Mouse (Mus musculus) MEL (cell line): Measurements from ENCODE around the gene Ctdsp1. TPM values are rescaled to one million over a fixed set of nuclear protein-coding genes. Genes with fewer than 3 reads are reported as not detected.

ENCODE experiments used
- DNase-seq: peaks from one replicate; pipeline ENCODE4 v3.0.0; 2011; ENCODE audit warnings: low read depth, low spot score
- H3K27ac ChIP-seq: 2 replicates; pipeline ENCODE4 v1.5.1; 2012; ENCODE audit warnings: low read depth, mild to moderate bottlenecking, control low read depth, low read length, moderate library complexity; ENCODE audit not compliant: control insufficient read depth
- H3K27me3 ChIP-seq, 2 experiments: fragments of 150-350 bp in 1 of 2; sonication (generic) in 1 of 2; 2 replicates each; pipeline ENCODE4 v1.6.1; 2012; ENCODE audit warnings: low read length in 2 of 2, mild to moderate bottlenecking in 2 of 2, improper control_type of control experiment in 1 of 2, moderate library complexity in 1 of 2; ENCODE audit not compliant: insufficient read depth in 2 of 2, control insufficient read depth in 1 of 2
- H3K36me3 ChIP-seq, 2 experiments: 2 replicates each; pipeline ENCODE4 v1.6.1; 2012 to 2014; ENCODE audit warnings: low read length in 2 of 2, improper control_type of control experiment in 1 of 2, inconsistent platforms in 1 of 2, mild to moderate bottlenecking in 1 of 2; ENCODE audit not compliant: insufficient read depth in 2 of 2, control insufficient read depth in 1 of 2
- H3K4me1 ChIP-seq, 2 experiments: fragments of 150-350 bp in 1 of 2; sonication (generic) in 1 of 2; 2 replicates each; pipeline ENCODE4 v1.6.1; 2012; ENCODE audit warnings: low read length in 2 of 2, improper control_type of control experiment in 1 of 2, mild to moderate bottlenecking in 1 of 2; ENCODE audit not compliant: insufficient read depth in 2 of 2, control insufficient read depth in 1 of 2
- H3K4me3 ChIP-seq, 2 experiments: fragments of 150-350 bp in 1 of 2; sonication (generic) in 1 of 2; 2 replicates each; pipeline ENCODE4 v1.5.1; 2012; ENCODE audit warnings: low read depth in 2 of 2, low read length in 2 of 2, mild to moderate bottlenecking in 2 of 2, moderate library complexity in 2 of 2, control low read depth in 1 of 2, improper control_type of control experiment in 1 of 2; ENCODE audit not compliant: control insufficient read depth in 1 of 2, insufficient read depth in 1 of 2
- H3K79me2 ChIP-seq: 2 replicates; pipeline ENCODE4 v1.6.1; 2012; ENCODE audit warnings: mild to moderate bottlenecking, low read length, moderate library complexity; ENCODE audit not compliant: control insufficient read depth, poor library complexity, insufficient read depth
- H3K9ac ChIP-seq: 2 replicates; pipeline ENCODE4 v1.6.1; 2012; ENCODE audit warnings: low read depth, mild to moderate bottlenecking, control low read depth, low read length, moderate library complexity; ENCODE audit not compliant: control insufficient read depth, poor library complexity, severe bottlenecking
- H3K9me3 ChIP-seq: fragments of 150-350 bp; sonication (generic); replicated peaks from 2 replicates; pipeline ENCODE4 v1.6.1; 2012; ENCODE audit warnings: mild to moderate bottlenecking, low read length, improper control_type of control experiment, moderate library complexity; ENCODE audit not compliant: insufficient read depth
- CHD1 ChIP-seq: IDR thresholded peaks from 2 replicates; pipeline ENCODE4 v1.6.1; 2012; ENCODE audit warnings: low read depth, mild to moderate bottlenecking, inconsistent platforms, low read length, improper control_type of control experiment
- CTCF ChIP-seq, 3 experiments: IDR thresholded peaks in 2 of 3; conservative IDR thresholded peaks in 1 of 3; 2 replicates each; pipeline ENCODE4 v1.5.1; 2011 to 2012; ENCODE audit warnings: low read length in 3 of 3, low read depth in 2 of 3, mild to moderate bottlenecking in 2 of 3, improper control_type of control experiment in 1 of 3, inconsistent platforms in 1 of 3, mixed read lengths in 1 of 3, moderate library complexity in 1 of 3; ENCODE audit not compliant: control insufficient read depth in 1 of 3, insufficient read depth in 1 of 3, poor library complexity in 1 of 3, severe bottlenecking in 1 of 3
- E2F4 ChIP-seq: IDR thresholded peaks from 2 replicates; pipeline ENCODE4 v1.6.1; 2011; ENCODE audit warnings: low read depth, low read length, improper control_type of control experiment, borderline replicate concordance
- ELF1 ChIP-seq: IDR thresholded peaks from 2 replicates; pipeline ENCODE4 v1.6.1; 2014; ENCODE audit warnings: low read depth, mild to moderate bottlenecking, inconsistent platforms, low read length, improper control_type of control experiment, moderate library complexity
- EP300 ChIP-seq, 2 experiments: IDR thresholded peaks; 2 replicates each; pipeline ENCODE4 v1.6.1; 2011; ENCODE audit warnings: improper control_type of control experiment in 2 of 2, low read length in 2 of 2, low read depth in 1 of 2, mild to moderate bottlenecking in 1 of 2
- GATA1 ChIP-seq: IDR thresholded peaks from 2 replicates; pipeline ENCODE4 v1.6.1; 2011; ENCODE audit warnings: low read depth, low read length, improper control_type of control experiment
- HCFC1 ChIP-seq: IDR thresholded peaks from 2 replicates; pipeline ENCODE4 v1.6.1; 2012; ENCODE audit warnings: low read depth, mild to moderate bottlenecking, inconsistent platforms, low read length, improper control_type of control experiment, moderate library complexity
- MAFK ChIP-seq: IDR thresholded peaks from 2 replicates; pipeline ENCODE4 v1.6.1; 2011; ENCODE audit warnings: low read depth, mild to moderate bottlenecking, low read length, improper control_type of control experiment, borderline replicate concordance
- MAX ChIP-seq: IDR thresholded peaks from 2 replicates; pipeline ENCODE4 v1.6.1; 2011; ENCODE audit warnings: low read length, improper control_type of control experiment
- MAZ ChIP-seq: IDR thresholded peaks from 2 replicates; pipeline ENCODE4 v1.6.1; 2012; ENCODE audit warnings: low read depth, mild to moderate bottlenecking, inconsistent platforms, low read length, improper control_type of control experiment
- MEF2A ChIP-seq: IDR thresholded peaks from 2 replicates; pipeline ENCODE4 v1.6.1; 2014; ENCODE audit warnings: low read depth, mild to moderate bottlenecking, inconsistent platforms, low read length, improper control_type of control experiment; ENCODE audit not compliant: poor library complexity, insufficient replicate concordance, severe bottlenecking; ENCODE audit errors: extremely low read depth
- NELFE ChIP-seq: IDR thresholded peaks from 2 replicates; pipeline ENCODE4 v1.6.1; 2011; ENCODE audit warnings: low read depth, low read length, improper control_type of control experiment
- NRF1 ChIP-seq: IDR thresholded peaks from 2 replicates; pipeline ENCODE4 v1.6.1; 2014; ENCODE audit warnings: low read depth, mild to moderate bottlenecking, inconsistent platforms, low read length, improper control_type of control experiment, moderate library complexity; ENCODE audit not compliant: poor library complexity, insufficient read depth, severe bottlenecking
- POLR2A ChIP-seq, 2 experiments: IDR thresholded peaks; 2 replicates each; pipeline ENCODE4 v1.6.1; 2011 to 2012; ENCODE audit warnings: low read length in 2 of 2, mild to moderate bottlenecking in 2 of 2, control low read depth in 1 of 2, improper control_type of control experiment in 1 of 2, low read depth in 1 of 2, moderate library complexity in 1 of 2; ENCODE audit not compliant: control insufficient read depth in 1 of 2, insufficient read depth in 1 of 2, poor library complexity in 1 of 2
- RAD21 ChIP-seq: IDR thresholded peaks from 2 replicates; pipeline ENCODE4 v1.6.1; 2011; ENCODE audit warnings: mild to moderate bottlenecking, low read depth, low read length, improper control_type of control experiment
- SIN3A ChIP-seq: IDR thresholded peaks from 2 replicates; pipeline ENCODE4 v1.6.1; 2012; ENCODE audit warnings: low read length, improper control_type of control experiment, inconsistent platforms
- SMC3 ChIP-seq: IDR thresholded peaks from 2 replicates; pipeline ENCODE4 v1.6.1; 2011; ENCODE audit warnings: low read depth, low read length, improper control_type of control experiment
- TBP ChIP-seq: IDR thresholded peaks from 2 replicates; pipeline ENCODE4 v1.8.0; 2011; ENCODE audit warnings: low read depth, low read length, improper control_type of control experiment
- TCF12 ChIP-seq: IDR thresholded peaks from 2 replicates; pipeline ENCODE4 v1.6.1; 2014; ENCODE audit warnings: low read depth, mild to moderate bottlenecking, inconsistent platforms, low read length, improper control_type of control experiment, moderate library complexity
- UBTF ChIP-seq: IDR thresholded peaks from 2 replicates; pipeline ENCODE4 v1.6.1; 2012; ENCODE audit warnings: low read depth, mild to moderate bottlenecking, inconsistent platforms, low read length, improper control_type of control experiment, moderate library complexity, borderline replicate concordance; ENCODE audit not compliant: insufficient read depth
- USF1 ChIP-seq: IDR thresholded peaks from 2 replicates; pipeline ENCODE4 v1.6.1; 2014; ENCODE audit warnings: low read depth, mild to moderate bottlenecking, inconsistent platforms, low read length, improper control_type of control experiment, moderate library complexity
- USF2 ChIP-seq, 2 experiments: IDR thresholded peaks; 2 replicates each; pipeline ENCODE4 v1.6.1; 2011 to 2012; ENCODE audit warnings: improper control_type of control experiment in 2 of 2, low read length in 2 of 2, borderline replicate concordance in 1 of 2, inconsistent platforms in 1 of 2, low read depth in 1 of 2, mild to moderate bottlenecking in 1 of 2; ENCODE audit not compliant: insufficient read depth in 1 of 2
- ZC3H11A ChIP-seq: IDR thresholded peaks from 2 replicates; pipeline ENCODE4 v1.6.1; 2012; ENCODE audit warnings: low read depth, mild to moderate bottlenecking, inconsistent platforms, low read length, improper control_type of control experiment
- ZMIZ1 ChIP-seq: IDR thresholded peaks from 2 replicates; pipeline ENCODE4 v1.6.1; 2012; ENCODE audit warnings: low read depth, mild to moderate bottlenecking, inconsistent platforms, low read length, improper control_type of control experiment, moderate library complexity
- ZNF384 ChIP-seq: IDR thresholded peaks from 2 replicates; pipeline ENCODE4 v1.6.1; 2012; ENCODE audit warnings: low read depth, mild to moderate bottlenecking, inconsistent platforms, low read length, improper control_type of control experiment
- polyA plus RNA-seq, 2 experiments: library from polyadenylated mRNA; stranded (reverse) in 1 of 2; unstranded in 1 of 2; fragments of >175 nt in 1 of 2; fragments of >200 nt in 1 of 2; gene quantifications; 2 replicates each; pipeline versions ENCODE4 v1.2.1 to v1.2.4; 2012; ENCODE audit warnings: low replicate concordance in 2 of 2, low read depth in 1 of 2; ENCODE audit not compliant: insufficient read length in 2 of 2, insufficient read depth in 1 of 2, missing spikeins in 1 of 2
- total RNA-seq: library from RNA; depleted of rRNA; stranded (reverse); fragments of 300-350 nt; gene quantifications from 2 replicates; pipeline ENCODE4 v1.2.3, GENCODE M21; 2012

Ctdsp1 gene
- total and polyA plus RNA-seq, 3 experiments: 18.0 to 69.8 TPM; not detected in 1

GRCm38 (mm10) chr1:74389831-74390286, 1.4 kb upstream of the Ctdsp1 start (continued):
- TF ChIP-seq NRF1: no peak
- no peak; the same call in 1 of the 2 replicates for TF ChIP-seq GATA1

- DNase-seq: peak; percentile 93
These were observed 912 bp upstream of the Ctdsp1 start for GRCm38 (mm10) chr1:74390287-74390906.

GRCm38 (mm10) chr1:74391844-74392441, 634 bp downstream of the Ctdsp1 start:
- DNase-seq: peak; percentile 77
- peak overlapping the region; percentile 98 for H3K9ac ChIP-seq

More at GRCm38 (mm10) chr1:74390287-74390906, 912 bp upstream of the Ctdsp1 start:
- no peaks in the 10 kb centered on the region for H3K9me3 ChIP-seq
- H3K79me2 ChIP-seq: peaks cover 14% of the 10 kb centered on the region
- no peak for TF ChIP-seq ZNF384
- TF ChIP-seq USF1: no peak
- peak; percentile 14 for TF ChIP-seq NELFE
- no peak for TF ChIP-seq CHD1
- TF ChIP-seq POLR2A (IDR thresholded peaks at IDR 0.05; ENCODE audit: control insufficient read depth in 1 of 2, insufficient read depth in 1 of 2, low read depth in 1 of 2, low read length in 2 of 2, poor library complexity in 1 of 2): 0 out of 4 replicates have a peak, but pooled peaks of 1 of the 2 experiments have one; percentile 35
- peak; percentile 87; the same call in 1 of the 2 replicates for TF ChIP-seq MAFK
- no peak for TF ChIP-seq USF2 (IDR thresholded peaks at IDR 0.05; ENCODE audit: borderline replicate concordance in 1 of 2, insufficient read depth in 1 of 2, low read depth in 1 of 2, low read length in 2 of 2)
- no peak for TF ChIP-seq MEF2A
- TF ChIP-seq MAZ: no peak
- peak; percentile 84 to 93 (median 87) for TF ChIP-seq CTCF (IDR thresholded peaks at IDR 0.05 in 2 of 3, conservative IDR thresholded peaks at IDR 0.05 in 1 of 3; ENCODE audit: control insufficient read depth in 1 of 3, insufficient read depth in 1 of 3, low read depth in 2 of 3, low read length in 3 of 3, poor library complexity in 1 of 3, severe bottlenecking in 1 of 3)
- TF ChIP-seq SIN3A: peak; percentile 4; the same call in 1 of the 2 replicates
- no peak for TF ChIP-seq TBP
- no peak for TF ChIP-seq ELF1
- TF ChIP-seq SMC3: peak; percentile 70
- TF ChIP-seq TCF12: no peak
- peak; percentile 74 for TF ChIP-seq RAD21
- peak; percentile 67; the same call in 1 of the 2 replicates for TF ChIP-seq ZC3H11A
- TF ChIP-seq ZMIZ1: 0 out of 2 replicates have a peak, but pooled peaks have one; percentile 18
- no peak for TF ChIP-seq HCFC1
- peak overlapping the region; percentile 79 for H3K9ac ChIP-seq
- H3K27me3 ChIP-seq: no peaks in the 10 kb centered on the region
- peak overlapping the region; percentile 55 to 56 for H3K4me3 ChIP-seq
- H3K36me3 ChIP-seq: peaks cover 0 to 10% of the 10 kb centered on the region in 2 experiments; a peak in 2 of 4 replicates
- peak overlapping the region; percentile 79 for H3K27ac ChIP-seq
- peaks cover 0 to 12% of the 10 kb centered on the region in 2 experiments; a peak in 3 of 4 replicates for H3K4me1 ChIP-seq

More at GRCm38 (mm10) chr1:74391844-74392441, 634 bp downstream of the Ctdsp1 start:
- H3K79me2 ChIP-seq: peaks cover 14% of the 10 kb centered on the region
- H3K4me1 ChIP-seq: peaks cover 0 to 16% of the 10 kb centered on the region in 2 experiments; a peak in 3 of 4 replicates
- TF ChIP-seq POLR2A (IDR thresholded peaks at IDR 0.05; ENCODE audit: control insufficient read depth in 1 of 2, insufficient read depth in 1 of 2, low read depth in 1 of 2, low read length in 2 of 2, poor library complexity in 1 of 2) (0 out of 4 replicates have a peak, but pooled peaks of 1 of the 2 experiments have one; percentile 53), UBTF (no peak), MAZ (peak; percentile 57; the same call in 1 of the 2 replicates), GATA1 (no peak), EP300 (IDR thresholded peaks at IDR 0.05; ENCODE audit: low read depth in 1 of 2, low read length in 2 of 2) (peak in 1 of 2 experiments; percentile 28; a peak in 1 of 4 replicates), USF1 (no peak), E2F4 (peak; percentile 78; the same call in 1 of the 2 replicates), MAX (no peak), TCF12 (peak; percentile 28; the same call in 1 of the 2 replicates), HCFC1 (peak; percentile 27), ZMIZ1 (peak; percentile 37; the same call in 1 of the 2 replicates), NELFE (peak; percentile 42; the same call in 1 of the 2 replicates), RAD21 (no peak)
- peak overlapping the region; percentile 71 for H3K27ac ChIP-seq
- peak overlapping the region; percentile 78 to 85 for H3K4me3 ChIP-seq
- no peaks in the 10 kb centered on the region for H3K27me3 ChIP-seq
- no peaks in the 10 kb centered on the region for H3K9me3 ChIP-seq
- H3K36me3 ChIP-seq: peaks cover 0 to 10% of the 10 kb centered on the region in 2 experiments; a peak in 2 of 4 replicates
